Mouse (Mus musculus): ENCODE data around the gene Nucb1.
"Not testable (repeated sequence)": the region's sequence is repeated elsewhere in the genome, so short reads cannot be mapped to it uniquely, and the experiment has no call there.

Gene Nucb1

DNA sequence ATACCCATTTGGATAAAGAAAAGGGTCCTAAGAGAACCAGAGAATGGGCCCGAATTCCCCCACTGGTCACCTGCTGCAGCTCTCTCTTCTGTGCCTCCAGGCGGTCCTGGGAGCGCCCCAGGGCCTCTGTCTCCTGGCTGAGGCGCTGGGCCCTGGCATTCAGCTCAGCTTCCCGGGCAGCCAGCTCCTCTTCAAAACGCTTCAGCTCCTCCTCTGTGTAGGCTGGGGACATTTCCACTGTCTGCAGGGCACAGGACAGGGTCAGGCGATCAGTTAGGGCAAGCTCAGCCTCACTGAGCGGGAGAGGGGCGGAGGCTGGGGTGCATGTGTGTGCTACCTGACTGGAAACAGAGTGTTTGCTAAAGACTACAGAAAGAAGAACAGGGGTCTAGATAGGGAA is 15.7 kb downstream of the Nucb1 start:
- in situ Hi-C loops (cut with MboI; ENCODE audit: low pct_unique_long_range_greater_than_20kb in 1 of 2, low sequenced_read_pairs in 2 of 2, unreplicated experiment in 1 of 2): no loop called here

DNA sequence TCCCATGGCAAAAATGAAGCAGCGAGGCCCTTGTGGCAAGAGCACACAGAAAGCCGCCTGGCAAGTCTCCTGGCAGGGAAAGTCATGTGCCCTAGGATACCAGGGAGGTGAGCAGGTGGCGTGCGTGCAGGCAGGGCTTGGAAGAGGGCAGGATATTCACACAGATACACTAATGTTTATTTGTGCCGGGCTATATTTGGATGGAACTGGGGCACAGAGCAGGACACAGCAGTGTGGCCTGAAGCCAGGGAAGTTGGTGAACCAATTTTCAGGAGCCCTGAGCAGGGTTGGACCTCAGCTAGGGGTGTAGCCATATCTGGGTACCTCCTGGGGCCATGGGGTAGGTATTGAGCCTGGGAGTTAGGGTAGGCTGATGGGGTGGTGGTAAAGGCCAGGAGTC is 17.3 kb downstream of the Nucb1 start:
- in situ Hi-C loops (cut with MboI; ENCODE audit: low pct_unique_long_range_greater_than_20kb in 1 of 2, low sequenced_read_pairs in 2 of 2, unreplicated experiment in 1 of 2): no loop called here

DNA sequence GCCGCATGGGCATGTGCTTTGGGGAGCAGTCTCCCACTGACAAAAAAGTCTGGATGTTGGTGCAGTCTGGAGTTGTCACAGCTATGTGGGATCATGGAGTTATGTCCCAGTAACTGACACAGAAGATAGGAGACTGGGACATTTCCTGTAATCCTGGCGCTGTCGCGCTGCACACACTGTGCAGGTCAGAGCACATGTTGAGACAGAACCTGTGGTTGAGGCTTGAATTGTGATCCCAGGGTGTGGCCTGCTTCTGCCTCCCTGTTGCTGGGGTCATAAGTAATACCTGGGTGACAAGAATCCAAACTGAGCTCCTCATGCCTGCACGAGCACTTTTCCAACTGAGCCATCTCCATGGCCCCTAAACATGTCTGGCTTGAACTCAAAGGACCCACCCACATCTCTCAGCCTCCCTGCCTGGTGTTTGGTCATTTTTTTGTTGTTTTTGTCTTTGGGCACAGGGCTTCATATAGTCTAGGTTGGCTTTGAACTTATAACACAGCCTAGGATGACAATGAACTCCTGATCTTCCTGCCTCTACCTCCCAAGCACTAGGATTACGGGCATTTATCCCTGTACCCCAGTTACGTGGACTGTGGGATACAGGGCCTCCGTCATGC is 17.9 kb downstream of the Nucb1 start:
- in situ Hi-C loops (cut with MboI; ENCODE audit: low pct_unique_long_range_greater_than_20kb in 1 of 2, low sequenced_read_pairs in 2 of 2, unreplicated experiment in 1 of 2): no loop called here

DNA sequence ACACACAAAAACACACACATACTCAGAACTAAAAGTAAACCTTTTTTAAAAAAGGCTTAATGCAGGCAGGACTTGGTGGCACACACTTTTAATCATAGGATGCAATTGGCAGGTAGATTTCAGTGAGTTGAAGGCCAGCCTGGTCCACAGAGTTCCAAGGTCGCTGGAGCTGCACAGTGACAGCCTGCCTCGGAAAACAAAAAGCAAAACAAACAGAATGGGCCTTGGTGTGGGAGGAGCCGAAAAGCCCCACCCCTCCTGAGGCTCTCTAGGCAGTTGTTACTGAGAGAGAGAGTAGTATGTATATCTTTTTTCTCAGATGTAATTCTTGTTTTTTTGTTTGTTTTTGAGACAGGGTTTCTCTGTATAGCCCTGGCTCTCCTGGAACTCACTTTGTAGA is 18.9 kb downstream of the Nucb1 start:
- in situ Hi-C loops (cut with MboI; ENCODE audit: low pct_unique_long_range_greater_than_20kb in 1 of 2, low sequenced_read_pairs in 2 of 2, unreplicated experiment in 1 of 2): no loop called here

DNA sequence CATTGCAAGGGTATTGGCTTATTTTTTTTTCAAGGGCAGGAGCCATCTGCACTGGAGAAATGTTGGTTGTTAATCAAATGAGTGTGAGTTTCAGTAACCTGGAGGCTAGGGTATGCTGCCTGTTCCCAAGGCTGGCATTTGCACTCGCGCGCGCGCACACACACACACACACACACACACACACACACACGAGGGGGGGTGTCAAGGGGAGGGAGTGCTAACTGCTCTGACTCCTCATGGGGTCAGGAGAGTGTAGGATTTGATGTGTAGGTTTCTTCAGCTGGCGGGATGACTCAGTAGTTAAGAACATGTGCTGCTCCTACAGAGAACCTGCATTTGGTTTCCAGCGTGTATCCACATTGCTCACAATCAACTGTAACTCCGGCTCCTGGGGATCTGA is 19.4 kb downstream of the Nucb1 start:
- in situ Hi-C loops (cut with MboI; ENCODE audit: low pct_unique_long_range_greater_than_20kb in 1 of 2, low sequenced_read_pairs in 2 of 2, unreplicated experiment in 1 of 2): no loop called here

DNA sequence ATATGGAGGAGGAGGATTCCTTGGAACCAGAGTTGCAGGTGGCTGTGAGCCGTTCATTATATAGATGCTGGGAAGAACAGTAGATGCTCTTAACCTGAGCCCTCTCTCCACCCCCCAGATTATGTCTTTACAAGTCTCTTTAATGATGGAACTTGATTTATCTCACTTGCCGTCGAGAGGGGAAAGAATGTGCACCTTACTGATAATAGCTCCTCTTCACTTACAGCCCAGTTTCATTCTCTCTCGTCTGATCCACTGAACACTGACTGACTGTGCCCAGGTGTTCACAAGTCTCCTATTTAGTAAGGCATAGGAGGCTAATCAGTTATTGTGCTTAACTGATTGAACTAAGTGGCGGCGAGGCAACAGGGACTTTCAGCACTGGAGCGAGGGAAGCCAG is 20.6 kb downstream of the Nucb1 start:
- in situ Hi-C loops (cut with MboI; ENCODE audit: low pct_unique_long_range_greater_than_20kb in 1 of 2, low sequenced_read_pairs in 2 of 2, unreplicated experiment in 1 of 2): no loop called here

DNA sequence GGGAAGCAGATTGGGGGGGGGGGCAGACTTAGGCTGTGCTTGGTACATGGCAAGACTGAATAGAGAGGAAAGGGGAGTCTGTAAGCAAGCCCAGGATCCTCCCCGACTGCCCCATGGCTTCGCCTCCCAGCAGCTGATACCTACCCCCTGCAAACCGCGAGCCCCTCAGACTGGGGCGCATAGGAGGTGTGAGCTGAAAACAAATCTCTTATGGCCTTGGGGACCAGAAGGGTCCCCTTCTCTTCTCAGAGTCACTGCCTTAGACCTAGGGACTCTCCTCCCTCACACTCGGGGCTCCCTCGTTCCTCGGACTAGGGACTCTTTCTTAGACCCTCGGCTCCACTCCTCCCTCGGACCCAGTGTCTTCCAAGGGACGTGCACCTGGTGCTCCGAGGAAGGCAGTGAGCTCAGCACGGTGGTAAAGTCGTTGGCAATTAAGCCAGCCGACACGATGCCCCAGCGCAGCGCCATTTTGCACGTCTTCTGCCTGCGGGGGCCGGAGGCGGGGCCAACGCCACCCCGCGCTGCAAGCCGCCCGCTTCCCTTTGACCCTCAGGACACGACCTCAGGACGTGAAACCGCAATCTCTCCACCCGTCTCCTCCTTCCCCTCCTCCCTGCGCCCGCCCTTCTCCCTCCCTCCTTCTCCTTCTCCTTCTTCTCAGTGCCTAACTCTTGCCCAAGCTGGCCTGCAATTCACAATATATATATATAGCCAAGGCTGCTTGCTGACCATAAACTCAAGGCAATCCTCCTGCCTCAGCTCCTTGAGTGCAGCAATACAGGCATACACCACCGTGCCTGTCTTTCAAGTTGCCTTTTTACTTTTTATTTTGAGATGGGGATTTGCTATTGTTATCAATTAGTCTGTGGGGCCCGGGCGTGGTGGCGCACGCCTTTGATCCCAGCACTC is 21.7 kb downstream of the Nucb1 start, which contains the start of gene Dhdh:
Dhdh (minus strand) TSS at position 513 of the 912 bp plus-strand sequence.
- in situ Hi-C loops (cut with MboI; ENCODE audit: low pct_unique_long_range_greater_than_20kb in 1 of 2, low sequenced_read_pairs in 2 of 2, unreplicated experiment in 1 of 2): no loop called here

DNA sequence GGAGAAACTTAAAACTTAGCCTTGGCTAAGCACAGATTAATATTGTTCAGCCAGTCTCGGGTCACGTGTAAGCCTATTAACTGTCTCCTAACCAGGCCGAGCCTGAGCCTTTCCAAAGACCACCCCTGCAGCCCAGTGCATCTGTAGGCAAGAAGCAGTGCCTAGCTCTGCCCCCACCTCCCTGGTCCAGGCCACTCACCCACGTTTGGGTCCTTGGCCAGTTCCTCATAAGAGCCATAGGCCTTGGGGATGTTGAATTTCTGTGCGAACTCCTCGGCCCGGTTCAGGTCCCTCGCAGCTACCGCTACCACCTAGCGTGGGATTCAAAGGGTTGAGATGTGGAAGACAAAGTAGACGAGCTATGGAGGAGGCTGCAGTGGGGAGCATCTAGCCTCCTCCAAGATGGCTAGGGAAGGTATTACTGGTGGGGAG is 22.3 kb downstream of the Nucb1 start:
- in situ Hi-C loops (cut with MboI; ENCODE audit: low pct_unique_long_range_greater_than_20kb in 1 of 2, low sequenced_read_pairs in 2 of 2, unreplicated experiment in 1 of 2): no loop called here

DNA sequence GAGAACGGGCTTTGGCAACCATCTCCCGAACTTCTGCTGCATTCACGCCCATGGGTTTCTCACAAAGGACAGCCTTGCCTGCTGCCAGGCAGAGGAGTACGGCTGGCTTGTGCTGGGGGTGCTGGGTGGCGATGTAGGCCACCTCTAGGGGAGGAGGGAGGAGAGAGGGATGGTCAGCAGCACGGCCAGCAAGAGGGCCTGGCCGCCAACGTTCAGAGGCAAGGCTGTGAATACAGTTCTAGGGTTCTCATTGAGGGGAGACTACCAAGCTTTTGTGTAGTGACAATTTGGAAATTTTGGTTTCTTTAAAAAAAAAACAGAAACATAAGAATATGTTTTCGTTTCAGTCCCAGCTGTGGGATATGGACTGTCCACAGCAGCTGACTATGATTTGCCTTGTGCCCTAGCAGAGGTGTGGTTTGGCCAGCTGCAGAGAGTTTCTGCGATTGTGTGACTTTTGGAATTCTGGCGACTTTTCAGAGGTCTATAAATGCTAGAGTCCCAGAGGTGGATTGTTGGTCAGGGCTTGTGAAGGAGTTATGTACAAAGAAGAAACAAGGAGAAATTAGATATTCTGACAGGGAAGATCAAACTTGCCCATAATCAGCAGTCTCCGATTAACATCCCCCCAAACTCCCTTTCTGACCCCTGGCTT is 23.3 kb downstream of the Nucb1 start, which contains the start of gene Gm45808:
Gm45808 (minus strand) TSS at position 51 of the 655 bp plus-strand sequence.
- in situ Hi-C loops (cut with MboI; ENCODE audit: low pct_unique_long_range_greater_than_20kb in 1 of 2, low sequenced_read_pairs in 2 of 2, unreplicated experiment in 1 of 2): no loop called here

DNA sequence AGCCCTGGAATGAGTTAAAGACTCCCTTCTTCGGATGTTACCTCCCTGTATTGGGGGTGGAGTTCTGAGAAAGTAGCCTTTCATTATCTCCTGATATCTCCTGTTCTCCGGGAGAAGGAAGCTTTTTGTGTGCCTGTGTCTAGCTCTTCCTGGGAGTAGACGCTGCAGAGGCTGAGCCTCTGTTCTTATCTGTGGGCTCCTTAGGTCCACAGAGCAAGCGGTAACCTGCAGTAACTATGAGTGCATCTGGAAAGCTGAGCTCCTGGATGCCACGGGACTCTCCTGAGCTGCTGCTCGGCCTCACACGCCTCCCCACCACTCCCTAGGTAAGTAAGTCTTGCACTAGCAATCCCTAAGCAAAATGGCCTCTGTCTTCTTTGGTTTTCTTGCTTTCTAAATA is 24.0 kb downstream of the Nucb1 start:
- in situ Hi-C loops (cut with MboI; ENCODE audit: low pct_unique_long_range_greater_than_20kb in 1 of 2, low sequenced_read_pairs in 2 of 2, unreplicated experiment in 1 of 2): no loop called here

DNA sequence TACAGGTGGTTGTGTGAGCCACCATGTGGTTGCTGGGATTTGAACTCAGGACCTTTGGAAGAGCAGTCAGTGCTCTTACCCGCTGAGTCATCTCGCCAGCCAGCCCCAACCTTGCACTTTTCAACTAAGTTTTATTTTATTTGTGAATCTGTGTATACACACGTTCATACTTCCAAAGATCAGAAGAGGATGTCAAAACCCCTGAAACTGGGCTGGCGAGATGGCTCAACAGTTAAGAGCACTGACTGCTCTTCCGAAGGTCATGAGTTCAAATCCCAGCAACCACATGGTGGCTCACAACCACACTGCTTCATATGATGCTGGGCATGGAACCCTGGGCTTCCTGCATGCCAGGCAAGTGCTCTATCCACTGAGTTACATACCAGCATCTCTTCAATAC is 25.2 kb downstream of the Nucb1 start:
- in situ Hi-C loops (cut with MboI; ENCODE audit: low pct_unique_long_range_greater_than_20kb in 1 of 2, low sequenced_read_pairs in 2 of 2, unreplicated experiment in 1 of 2): not testable (repeated sequence)

DNA sequence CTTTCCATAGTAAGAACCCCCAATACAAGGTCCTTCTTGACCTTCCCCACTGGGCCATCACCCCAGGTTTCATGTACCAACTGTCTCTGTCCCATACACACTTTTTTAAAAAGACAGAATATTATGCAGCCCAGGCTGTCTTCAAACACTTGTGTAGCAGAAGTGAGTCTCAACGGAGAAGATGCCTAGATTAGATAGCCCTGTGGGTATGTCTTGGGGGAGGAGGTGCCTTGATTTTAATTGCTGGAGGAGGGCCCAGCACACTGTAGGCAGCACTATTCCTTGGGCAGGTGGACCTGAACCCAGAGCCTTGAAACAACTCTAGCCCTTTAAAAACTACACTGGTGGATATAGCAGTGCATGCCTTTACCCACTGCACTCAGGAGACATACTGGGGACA is 28.0 kb downstream of the Nucb1 start:
- in situ Hi-C loops (cut with MboI; ENCODE audit: low pct_unique_long_range_greater_than_20kb in 1 of 2, low sequenced_read_pairs in 2 of 2, unreplicated experiment in 1 of 2): no loop called here

DNA sequence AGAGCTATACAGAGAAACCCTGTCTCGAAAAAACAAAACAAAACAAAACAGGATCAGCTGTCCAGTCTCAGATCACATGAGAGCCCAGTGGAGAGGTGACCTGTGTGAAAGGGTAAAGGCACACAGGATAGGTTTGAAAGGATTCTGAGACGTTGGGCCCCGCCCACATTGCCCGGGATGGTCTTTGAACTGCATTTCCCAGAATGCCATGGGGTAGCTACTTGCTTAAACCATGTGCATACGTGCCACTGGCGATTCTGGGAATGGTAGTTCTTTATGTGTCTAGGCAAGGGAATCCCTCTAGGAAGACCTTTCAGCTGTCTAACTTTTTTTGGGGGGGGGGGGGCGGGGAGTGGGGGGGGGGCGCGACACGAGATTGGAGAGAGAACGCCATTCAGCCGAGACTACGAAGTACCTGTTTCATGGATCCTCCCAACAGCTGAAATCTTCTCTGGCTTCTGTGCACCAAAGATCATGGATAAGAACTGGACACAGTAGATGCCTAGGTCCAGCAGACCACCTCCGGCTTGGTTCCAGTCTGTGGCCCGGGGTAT is 28.8 kb downstream of the Nucb1 start, which contains the start of gene Tulp2:
Tulp2 (plus strand) TSS at position 504 of the 554 bp plus-strand sequence.
- in situ Hi-C loops (cut with MboI; ENCODE audit: low pct_unique_long_range_greater_than_20kb in 1 of 2, low sequenced_read_pairs in 2 of 2, unreplicated experiment in 1 of 2): no loop called here

DNA sequence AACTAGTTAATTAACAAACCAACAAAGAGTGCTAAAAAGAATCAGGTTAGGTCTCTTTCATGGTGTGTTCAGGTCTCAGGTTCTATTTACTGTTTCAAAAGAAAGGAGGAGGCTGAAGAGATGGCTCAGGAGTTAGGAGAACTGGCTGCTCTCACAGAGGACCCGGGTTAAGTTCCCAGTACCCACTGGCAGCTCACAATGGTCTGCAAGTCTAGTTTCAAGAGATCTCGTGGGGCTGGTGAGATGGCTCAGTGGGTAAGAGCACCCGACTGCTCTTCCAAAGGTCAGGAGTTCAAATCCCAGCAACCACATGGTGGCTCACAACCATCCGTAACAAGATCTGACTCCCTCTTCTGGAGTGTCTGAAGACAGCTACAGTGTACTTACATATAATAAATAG is 29.9 kb downstream of the Nucb1 start:
- in situ Hi-C loops (cut with MboI; ENCODE audit: low pct_unique_long_range_greater_than_20kb in 1 of 2, low sequenced_read_pairs in 2 of 2, unreplicated experiment in 1 of 2): not testable (repeated sequence)

DNA sequence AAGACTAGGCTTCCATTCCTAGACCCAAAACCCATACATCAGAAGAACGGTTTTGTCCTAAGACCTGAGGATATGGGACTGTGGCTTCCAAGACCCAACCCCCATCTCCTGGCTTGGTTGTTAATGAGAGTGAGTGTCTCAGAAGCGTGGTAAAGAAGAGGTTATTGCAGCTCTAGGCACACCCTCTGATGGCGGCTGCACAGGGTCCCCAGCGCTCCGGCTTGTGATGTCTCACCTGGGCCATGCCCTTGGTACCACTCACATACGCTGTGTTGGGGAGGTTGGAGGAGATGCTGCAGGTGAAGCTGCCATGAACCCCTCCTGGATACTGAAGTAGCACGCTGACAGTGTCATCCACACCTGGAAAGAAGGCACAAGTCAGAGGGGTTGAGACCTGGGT is 31.4 kb downstream of the Nucb1 start:
- in situ Hi-C loops (cut with MboI; ENCODE audit: low pct_unique_long_range_greater_than_20kb in 1 of 2, low sequenced_read_pairs in 2 of 2, unreplicated experiment in 1 of 2): no loop called here

DNA sequence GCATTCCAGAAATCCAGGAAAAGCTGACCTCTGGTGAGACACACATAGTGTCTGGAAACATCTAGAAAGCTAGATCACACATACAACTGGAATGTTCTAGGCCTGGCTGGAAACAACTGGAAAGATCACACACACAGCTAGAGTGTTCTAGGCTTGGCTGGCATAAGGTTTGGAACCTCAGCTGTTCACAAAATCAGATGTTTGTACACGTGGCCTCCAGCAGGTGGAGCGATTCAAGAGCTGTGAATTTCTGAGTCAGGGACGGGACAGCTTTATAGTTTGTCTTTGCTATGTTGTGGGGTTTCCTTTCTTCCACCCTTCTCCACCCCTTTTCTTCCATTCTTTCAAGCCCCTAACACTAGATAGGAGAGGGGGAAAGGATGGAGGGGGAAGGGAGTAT is 33.2 kb downstream of the Nucb1 start:
- in situ Hi-C loops (cut with MboI; ENCODE audit: low pct_unique_long_range_greater_than_20kb in 1 of 2, low sequenced_read_pairs in 2 of 2, unreplicated experiment in 1 of 2): no loop called here

DNA sequence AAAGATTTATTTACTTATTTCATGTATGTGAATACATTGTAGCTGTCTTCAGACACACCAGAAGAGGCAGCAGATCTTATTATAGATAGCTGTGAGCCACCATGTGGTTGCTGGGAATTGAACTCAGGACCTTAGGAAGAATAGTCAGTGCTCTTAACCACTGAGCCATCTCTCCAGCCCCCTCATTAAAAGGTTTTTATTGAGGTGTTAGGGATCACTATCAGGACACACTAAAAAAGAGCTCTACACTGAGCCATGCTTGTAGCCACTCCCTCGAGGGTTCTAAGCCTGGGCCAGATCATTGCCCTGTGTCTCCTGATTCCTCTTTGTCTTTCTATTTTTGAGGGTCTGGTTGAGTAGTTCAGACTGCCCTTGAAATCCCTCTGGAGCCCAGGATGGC is 33.8 kb downstream of the Nucb1 start:
- in situ Hi-C loops (cut with MboI; ENCODE audit: low pct_unique_long_range_greater_than_20kb in 1 of 2, low sequenced_read_pairs in 2 of 2, unreplicated experiment in 1 of 2): no loop called here

DNA sequence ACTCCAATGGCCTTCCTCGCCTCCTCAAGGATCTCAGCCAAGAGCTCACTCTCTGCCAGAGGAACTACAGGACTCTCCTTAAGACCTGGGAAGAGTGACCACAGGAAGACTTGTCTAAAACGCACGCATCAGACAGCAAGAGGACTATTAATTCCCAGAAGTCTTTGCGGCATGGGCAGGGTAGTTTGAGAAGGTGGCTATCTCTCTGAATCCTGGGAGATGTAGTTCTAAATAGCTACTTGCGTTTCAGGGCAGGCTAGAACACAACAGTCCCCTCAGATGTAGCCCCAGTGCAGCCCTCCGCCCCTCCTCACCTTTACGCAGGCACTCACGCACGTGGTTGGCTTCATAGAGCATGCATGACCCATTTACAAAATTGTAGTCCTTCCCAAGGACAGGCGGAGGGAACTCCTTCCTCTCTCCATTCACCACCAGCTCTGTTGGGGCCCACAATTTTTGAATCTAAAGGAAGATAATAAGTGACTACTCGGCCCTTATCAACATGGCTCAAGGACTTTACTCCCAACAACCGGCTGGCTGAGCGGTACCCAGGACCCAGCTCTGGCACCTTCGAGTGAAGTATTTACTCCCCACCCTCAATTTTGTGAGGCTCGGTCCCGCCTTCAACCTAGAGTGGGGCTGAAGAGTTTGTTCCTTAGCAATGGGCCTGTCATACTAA is 34.8 kb downstream of the Nucb1 start:
- in situ Hi-C loops (cut with MboI; ENCODE audit: low pct_unique_long_range_greater_than_20kb in 1 of 2, low sequenced_read_pairs in 2 of 2, unreplicated experiment in 1 of 2): no loop called here
